17 mouse cellular contexts compared by ENCODE assay signal in the genomic region with DNA sequence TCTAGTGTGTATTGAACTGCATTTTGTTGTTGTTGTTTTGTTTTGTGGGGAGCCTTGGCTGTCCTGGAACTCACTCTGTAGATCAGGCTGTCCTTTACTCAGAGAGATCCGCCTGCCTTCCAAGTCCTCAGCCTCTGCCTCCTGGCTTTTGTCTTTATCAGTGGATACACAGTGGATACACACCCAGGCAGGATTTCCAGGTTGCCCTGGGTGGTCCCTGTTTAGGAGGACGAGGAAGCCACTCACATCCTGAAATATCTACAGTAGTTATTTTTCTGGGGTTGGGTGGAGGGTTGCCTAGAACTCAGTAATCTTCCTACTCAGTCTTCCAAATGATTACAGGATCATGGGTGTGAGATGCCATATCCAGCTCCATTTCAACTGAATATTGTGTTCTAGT. TPM values are rescaled to one million over a fixed set of nuclear protein-coding genes. Genes with fewer than 3 reads are reported as not detected.
DNase-seq lines count a peak whose midpoint lies in the region; ATAC-seq lines count a peak whose summit lies in the region.
"Had no signal": no experiment of that assay in that cellular context is flagged by ENCODE, and none has a peak within 500 bp of the region (broad histone marks: within the 10 kb centered on the region; RNA-seq: fewer than 3 reads in every experiment).

No protein-coding gene starts in this region.

- H3K27me3 ChIP-seq in kidney, embryonic 16.5 days (ENCODE audit: insufficient read depth, low read length): no peaks in the 10 kb centered on the region
- no peaks in the 10 kb centered on the region for H3K27me3 ChIP-seq in heart, embryonic 12.5 days (replicated peaks)
- H3K27me3 ChIP-seq in liver, embryonic 15.5 days: no peaks in the 10 kb centered on the region
- no peaks in the 10 kb centered on the region for H3K27me3 ChIP-seq in forebrain, embryonic 12.5 days
- H3K27me3 ChIP-seq: limb, embryonic 12.5 days; midbrain, embryonic 13.5 days had no signal

- H3K9me3 ChIP-seq in kidney, embryonic 16.5 days (ENCODE audit: low read length): no peaks in the 10 kb centered on the region
- 0 out of 2 replicates have a peak, but pooled peaks cover 5% of the 10 kb centered on the region for H3K9me3 ChIP-seq in heart, embryonic 12.5 days (replicated peaks)
- no peaks in the 10 kb centered on the region for H3K9me3 ChIP-seq in liver, embryonic 15.5 days (replicated peaks)
- no peaks in the 10 kb centered on the region for H3K9me3 ChIP-seq in forebrain, embryonic 12.5 days
- H3K9me3 ChIP-seq: embryonic facial prominence, embryonic 10.5 days; limb, embryonic 12.5 days; midbrain, embryonic 13.5 days had no signal

- H3K27ac ChIP-seq in kidney, embryonic 16.5 days (ENCODE audit: low read length): no peak overlapping the region
- no peak overlapping the region; the same call in 1 of the 2 replicates for H3K27ac ChIP-seq in brown adipose tissue, adult 24 weeks (replicated peaks; ENCODE audit: low read depth, low read length)
- 0 out of 2 replicates have a peak overlapping the region, but pooled peaks have one; percentile 24 for H3K27ac ChIP-seq in heart, embryonic 12.5 days (ENCODE audit: poor library complexity, severe bottlenecking)
- peak overlapping the region; percentile 94 for H3K27ac ChIP-seq in liver, embryonic 15.5 days (replicated peaks)
- H3K27ac ChIP-seq in forebrain, embryonic 12.5 days: no peak overlapping the region
- H3K27ac ChIP-seq: embryonic facial prominence, embryonic 10.5 days; hindbrain, postnatal 0 days; limb, embryonic 12.5 days; midbrain, embryonic 13.5 days had no signal

- no peak overlapping the region for H3K4me3 ChIP-seq in kidney, embryonic 16.5 days (ENCODE audit: low read length)
- H3K4me3 ChIP-seq in brown adipose tissue, adult 24 weeks (ENCODE audit: insufficient read depth, low read depth, low read length): peak overlapping the region; percentile 23; the same call in 1 of the 2 replicates
- H3K4me3 ChIP-seq in heart, embryonic 12.5 days: peak overlapping the region; percentile 27; the same call in 1 of the 2 replicates
- H3K4me3 ChIP-seq in liver, embryonic 15.5 days (replicated peaks): peak overlapping the region; percentile 62
- no peak overlapping the region for H3K4me3 ChIP-seq in forebrain, embryonic 12.5 days (replicated peaks)
- H3K4me3 ChIP-seq: embryonic facial prominence, embryonic 10.5 days; limb, embryonic 12.5 days; midbrain, embryonic 13.5 days had no signal

- peaks cover 13% of the 10 kb centered on the region for H3K36me3 ChIP-seq in kidney, embryonic 16.5 days (ENCODE audit: insufficient read depth, low read length)
- peaks cover 19% of the 10 kb centered on the region for H3K36me3 ChIP-seq in heart, embryonic 12.5 days
- peaks cover 38% of the 10 kb centered on the region for H3K36me3 ChIP-seq in liver, embryonic 15.5 days (replicated peaks)
- peaks cover 14% of the 10 kb centered on the region for H3K36me3 ChIP-seq in forebrain, embryonic 12.5 days (replicated peaks)

- H3K4me1 ChIP-seq in kidney, embryonic 16.5 days (ENCODE audit: insufficient read depth, low read length): peaks cover 10% of the 10 kb centered on the region
- H3K4me1 ChIP-seq in brown adipose tissue, adult 24 weeks (ENCODE audit: control insufficient read depth, insufficient read depth, insufficient read length, low read length): peaks cover 9% of the 10 kb centered on the region
- peaks cover 10% of the 10 kb centered on the region for H3K4me1 ChIP-seq in heart, embryonic 12.5 days (replicated peaks)
- peaks cover 73% of the 10 kb centered on the region for H3K4me1 ChIP-seq in liver, embryonic 15.5 days (replicated peaks)
- 0 out of 2 replicates have a peak, but pooled peaks cover 6% of the 10 kb centered on the region for H3K4me1 ChIP-seq in forebrain, embryonic 12.5 days

- no peak overlapping the region for H3K9ac ChIP-seq in kidney, embryonic 16.5 days (replicated peaks; ENCODE audit: low read length)
- no peak overlapping the region for H3K9ac ChIP-seq in heart, embryonic 12.5 days
- H3K9ac ChIP-seq in liver, embryonic 15.5 days: peak overlapping the region; percentile 51
- no peak overlapping the region for H3K9ac ChIP-seq in forebrain, embryonic 12.5 days
- H3K9ac ChIP-seq: limb, embryonic 12.5 days; midbrain, embryonic 13.5 days had no signal

- WGBS in kidney, embryonic 16.5 days: 72% methylated on average over 2 of the region's 2 CpGs
- WGBS in heart, embryonic 12.5 days: 51% methylated on average over 2 of the region's 2 CpGs
- WGBS in liver, embryonic 15.5 days (ENCODE audit: insufficient replicate concordance): 25% methylated on average over 2 of the region's 2 CpGs
- WGBS in forebrain, embryonic 12.5 days: 73% methylated on average over 2 of the region's 2 CpGs

- no peak overlapping the region for H3K4me2 ChIP-seq in kidney, embryonic 16.5 days (replicated peaks; ENCODE audit: low read depth, low read length)
- no peak overlapping the region; the same call in 1 of the 2 replicates for H3K4me2 ChIP-seq in heart, embryonic 12.5 days
- H3K4me2 ChIP-seq in liver, embryonic 15.5 days: peak overlapping the region; percentile 74
- no peak overlapping the region for H3K4me2 ChIP-seq in forebrain, embryonic 12.5 days
- H3K4me2 ChIP-seq: limb, embryonic 12.5 days; midbrain, embryonic 13.5 days had no signal

- no peak for ATAC-seq in kidney, embryonic 16.5 days (ENCODE audit: low FRiP score, low TSS enrichment)
- 0 out of 2 replicates have a peak, but pooled peaks have one; percentile 19 for ATAC-seq in heart, embryonic 12.5 days (ENCODE audit: insufficient number of reproducible peaks, low FRiP score)
- no peak for ATAC-seq in liver, embryonic 15.5 days (ENCODE audit: insufficient read depth)
- no peak for ATAC-seq in forebrain, embryonic 12.5 days (ENCODE audit: low FRiP score)
- ATAC-seq: forebrain, embryonic 14.5 days; hindbrain, postnatal 0 days; midbrain, embryonic 13.5 days had no signal

- DNase-seq in kidney, adult 9 months: peak; percentile 52
- DNase-seq in right cerebral cortex, adult 18-20 months: no peak
- DNase-seq in layer of hippocampus, postnatal 10 days (ENCODE audit: low spot score in 2 of 2): no peak
- DNase-seq: right cerebral cortex, postnatal 25 days had no signal

RNA-seq across cellular contexts. Expression of a gene that starts 1.4 kb away (rescaled TPM):
- 2.2 and 3.1 TPM in 2 replicates for polyA plus RNA-seq in kidney, embryonic 16.5 days (2015; fragmentation: Nextera tagmentation; extraction: Ambion mirVana)
- polyA plus RNA-seq in brown adipose tissue, adult 24 weeks (2012; ENCODE audit: insufficient read depth, insufficient read length, missing spikeins): 3.3 and 3.9 TPM in 2 replicates
- 3.4 and 3.9 TPM in 2 replicates for polyA plus RNA-seq in heart, embryonic 12.5 days (2016; fragmentation: Nextera tagmentation; extraction: Ambion mirVana)
- polyA plus RNA-seq in liver, embryonic 15.5 days (2015; fragmentation: Nextera tagmentation; extraction: Ambion mirVana): 8.2 and 9.2 TPM in 2 replicates
- 4.6 and 5.3 TPM in 2 replicates for polyA plus RNA-seq in forebrain, embryonic 12.5 days (2016; fragmentation: Nextera tagmentation; extraction: Ambion mirVana)
- total RNA-seq in layer of hippocampus, postnatal 10 days (2021): under 1 TPM; 0.54 to 0.80 TPM

RNA-seq across cellular contexts. Expression of a gene that starts 13.7 kb away (rescaled TPM):
- 4.5 and 5.9 TPM in 2 replicates for polyA plus RNA-seq in kidney, embryonic 16.5 days (2015; fragmentation: Nextera tagmentation; extraction: Ambion mirVana)
- polyA plus RNA-seq in brown adipose tissue, adult 24 weeks (2012; ENCODE audit: insufficient read depth, insufficient read length, missing spikeins): 16.3 and 22.1 TPM in 2 replicates
- 4.7 and 5.2 TPM in 2 replicates for polyA plus RNA-seq in heart, embryonic 12.5 days (2016; fragmentation: Nextera tagmentation; extraction: Ambion mirVana)
- 52.8 and 65.8 TPM in 2 replicates for polyA plus RNA-seq in liver, embryonic 15.5 days (2015; fragmentation: Nextera tagmentation; extraction: Ambion mirVana)
- 4.8 and 5.5 TPM in 2 replicates for polyA plus RNA-seq in forebrain, embryonic 12.5 days (2016; fragmentation: Nextera tagmentation; extraction: Ambion mirVana)
- 1 to 10 TPM; 2.4 to 2.9 TPM for total RNA-seq in layer of hippocampus, postnatal 10 days (2021)

RNA-seq across cellular contexts. Expression of a gene that starts 23.6 kb away (rescaled TPM):
- 13.9 and 16.0 TPM in 2 replicates for polyA plus RNA-seq in kidney, embryonic 16.5 days (2015; fragmentation: Nextera tagmentation; extraction: Ambion mirVana)
- 57.5 and 83.0 TPM in 2 replicates for polyA plus RNA-seq in brown adipose tissue, adult 24 weeks (2012; ENCODE audit: insufficient read depth, insufficient read length, missing spikeins)
- 4.7 and 6.1 TPM in 2 replicates for polyA plus RNA-seq in heart, embryonic 12.5 days (2016; fragmentation: Nextera tagmentation; extraction: Ambion mirVana)
- polyA plus RNA-seq in liver, embryonic 15.5 days (2015; fragmentation: Nextera tagmentation; extraction: Ambion mirVana): 11.9 and 13.2 TPM in 2 replicates
- 5.2 and 5.4 TPM in 2 replicates for polyA plus RNA-seq in forebrain, embryonic 12.5 days (2016; fragmentation: Nextera tagmentation; extraction: Ambion mirVana)
- total RNA-seq in layer of hippocampus, postnatal 10 days (2021): 1 to 10 TPM; 8.2 to 9.0 TPM

RNA-seq across cellular contexts. Expression of a gene that starts 23.8 kb away (rescaled TPM):
- 0.10 TPM in 1 of 2 replicates, not detected in the other for polyA plus RNA-seq in kidney, embryonic 16.5 days (2015; fragmentation: Nextera tagmentation; extraction: Ambion mirVana)
- not detected in 2 replicates for polyA plus RNA-seq in brown adipose tissue, adult 24 weeks (2012; ENCODE audit: insufficient read depth, insufficient read length, missing spikeins)
- not detected in 2 replicates for polyA plus RNA-seq in heart, embryonic 12.5 days (2016; fragmentation: Nextera tagmentation; extraction: Ambion mirVana)
- polyA plus RNA-seq in liver, embryonic 15.5 days (2015; fragmentation: Nextera tagmentation; extraction: Ambion mirVana): not detected in 2 replicates
- polyA plus RNA-seq in forebrain, embryonic 12.5 days (2016; fragmentation: Nextera tagmentation; extraction: Ambion mirVana): not detected in 2 replicates
- total RNA-seq in layer of hippocampus, postnatal 10 days (2021): not detected
- total RNA-seq: granulocyte monocyte progenitor cell, adult 5-6 weeks; hindbrain, postnatal 0 days; layer of hippocampus, postnatal 14 days had no signal
- polyA plus RNA-seq: embryonic facial prominence, embryonic 10.5 days; forebrain, embryonic 14.5 days; hindbrain, postnatal 0 days; limb, embryonic 12.5 days; midbrain, embryonic 13.5 days; neural tube, embryonic 14.5 days had no signal

RNA-seq across cellular contexts. Expression of a gene that starts 38.9 kb away (rescaled TPM):
- 46.6 and 47.9 TPM in 2 replicates for polyA plus RNA-seq in kidney, embryonic 16.5 days (2015; fragmentation: Nextera tagmentation; extraction: Ambion mirVana)
- 5.3 and 6.8 TPM in 2 replicates for polyA plus RNA-seq in brown adipose tissue, adult 24 weeks (2012; ENCODE audit: insufficient read depth, insufficient read length, missing spikeins)
- 17.6 and 18.5 TPM in 2 replicates for polyA plus RNA-seq in heart, embryonic 12.5 days (2016; fragmentation: Nextera tagmentation; extraction: Ambion mirVana)
- 5.5 and 6.8 TPM in 2 replicates for polyA plus RNA-seq in liver, embryonic 15.5 days (2015; fragmentation: Nextera tagmentation; extraction: Ambion mirVana)
- 52.1 and 56.8 TPM in 2 replicates for polyA plus RNA-seq in forebrain, embryonic 12.5 days (2016; fragmentation: Nextera tagmentation; extraction: Ambion mirVana)
- total RNA-seq in layer of hippocampus, postnatal 10 days (2021): 10 to 100 TPM; 72.1 to 79.2 TPM

Comparison
In these comparisons a context has a peak if more than half of its experiments do, and no peak if none do; other contexts are left out.
1. H3K27ac ChIP-seq: peak in heart, embryonic 12.5 days (single experiment) and liver, embryonic 15.5 days (single experiment); none in kidney, embryonic 16.5 days (single experiment), brown adipose tissue, adult 24 weeks (single experiment) and forebrain, embryonic 12.5 days (single experiment).
2. H3K4me3 ChIP-seq: peak in brown adipose tissue, adult 24 weeks (single experiment), heart, embryonic 12.5 days (single experiment) and liver, embryonic 15.5 days (single experiment); none in kidney, embryonic 16.5 days (single experiment) and forebrain, embryonic 12.5 days (single experiment).